Mouse (Mus musculus): ENCODE measurements around the gene Gm45062. TPM values are rescaled to one million over a fixed set of nuclear protein-coding genes. Genes with fewer than 3 reads are reported as not detected.

Gm45062 gene
- total and polyA plus RNA-seq, 3 experiments: 2.7 to 4.1 (median 3.2) TPM

DNA sequence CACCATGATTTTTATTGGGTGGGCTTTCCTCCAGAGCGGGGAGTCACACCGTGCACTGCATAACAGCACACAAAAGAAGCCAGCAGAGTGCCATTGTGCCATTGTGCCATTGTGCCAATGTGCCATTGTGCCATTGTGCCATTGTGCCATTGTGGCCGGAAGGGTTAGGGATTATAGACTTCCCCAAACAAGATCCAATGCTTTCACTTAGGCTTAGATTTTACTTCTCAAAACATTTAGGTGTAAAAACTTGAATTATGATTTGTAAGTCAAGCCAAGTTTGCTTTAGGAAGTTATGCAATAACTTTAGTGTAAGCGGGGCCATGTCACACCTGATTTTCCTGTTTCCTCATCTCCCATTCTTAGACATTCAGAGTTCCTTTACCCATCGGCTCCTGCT is 156.6 kb downstream of the Gm45062 start:
- TF ChIP-seq CHD1 (IDR thresholded peaks at IDR 0.05; ENCODE audit: low read depth, low read length) (no peak), USF1 (IDR thresholded peaks at IDR 0.05; ENCODE audit: low read depth, low read length) (no peak), ELF1 (IDR thresholded peaks at IDR 0.05; ENCODE audit: low read depth, low read length) (no peak), TBP (conservative IDR thresholded peaks at IDR 0.05; ENCODE audit: low read depth, low read length) (no peak), MAZ (IDR thresholded peaks at IDR 0.05; ENCODE audit: low read depth, low read length) (no peak), MAX (IDR thresholded peaks at IDR 0.05; ENCODE audit: low read length) (no peak), ZC3H11A (IDR thresholded peaks at IDR 0.05; ENCODE audit: low read depth, low read length) (no peak), NELFE (IDR thresholded peaks at IDR 0.05; ENCODE audit: low read depth, low read length) (no peak), EP300 (IDR thresholded peaks at IDR 0.05; ENCODE audit: low read length) (no peak), E2F4 (IDR thresholded peaks at IDR 0.05; ENCODE audit: insufficient replicate concordance, low read depth, low read length) (no peak), HCFC1 (IDR thresholded peaks at IDR 0.05; ENCODE audit: low read depth, low read length) (no peak), POLR2A (IDR thresholded peaks at IDR 0.05; ENCODE audit: low read depth, low read length) (no peak), MAFK (IDR thresholded peaks at IDR 0.05; ENCODE audit: insufficient replicate concordance, low read length) (no peak), RAD21 (IDR thresholded peaks at IDR 0.05; ENCODE audit: low read depth, low read length) (no peak), MEF2A (IDR thresholded peaks at IDR 0.05; ENCODE audit: borderline replicate concordance, low read depth, low read length) (no peak), CTCF (conservative IDR thresholded peaks at IDR 0.05 in 1 of 2, IDR thresholded peaks at IDR 0.05 in 1 of 2; ENCODE audit: low read depth in 2 of 2, low read length in 2 of 2) (no peak)
- Histone ChIP-seq H3K4me2 (ENCODE audit: insufficient read depth, low read depth, poor library complexity, severe bottlenecking) (no peak overlapping the region), H3K36me3 (replicated peaks in 1 of 2; ENCODE audit: control insufficient read depth in 1 of 2, insufficient read depth in 1 of 2, low read length in 1 of 2) (no peaks in the 10 kb centered on the region), H3K9me3 (replicated peaks; ENCODE audit: low read length) (no peaks in the 10 kb centered on the region), H3K9ac (ENCODE audit: insufficient read depth, low read depth) (no peak overlapping the region), H3K4me3 (replicated peaks in 1 of 3; ENCODE audit: low read depth in 2 of 3, low read length in 2 of 3, poor library complexity in 1 of 3) (no peak overlapping the region), H3K4me1 (ENCODE audit: control insufficient read depth in 1 of 2, insufficient read depth in 2 of 2) (peaks cover 7 to 33% of the 10 kb centered on the region in 2 experiments; a peak in 2 of 4 replicates), H3K79me2 (replicated peaks; ENCODE audit: control insufficient read depth, extremely low read depth, insufficient read depth, poor library complexity, severe bottlenecking) (0 out of 2 replicates have a peak, but pooled peaks cover 2% of the 10 kb centered on the region), H3K27me3 (replicated peaks) (no peaks in the 10 kb centered on the region), H3K27ac (ENCODE audit: insufficient read depth, low read depth) (no peak overlapping the region)
- no peak for DNase-seq (ENCODE audit: extremely low read depth)
- in situ Hi-C loops (cut with MboI; ENCODE audit: low pct_ligation_motif_present, low pct_unique_long_range_greater_than_20kb, low sequenced_read_pairs) (no loop called here), dilution Hi-C loops (cut with MboI; ENCODE audit: extremely low pct_ligation_motif_present, extremely low pct_unique_long_range_greater_than_20kb, low sequenced_read_pairs) (no loop called here)

DNA sequence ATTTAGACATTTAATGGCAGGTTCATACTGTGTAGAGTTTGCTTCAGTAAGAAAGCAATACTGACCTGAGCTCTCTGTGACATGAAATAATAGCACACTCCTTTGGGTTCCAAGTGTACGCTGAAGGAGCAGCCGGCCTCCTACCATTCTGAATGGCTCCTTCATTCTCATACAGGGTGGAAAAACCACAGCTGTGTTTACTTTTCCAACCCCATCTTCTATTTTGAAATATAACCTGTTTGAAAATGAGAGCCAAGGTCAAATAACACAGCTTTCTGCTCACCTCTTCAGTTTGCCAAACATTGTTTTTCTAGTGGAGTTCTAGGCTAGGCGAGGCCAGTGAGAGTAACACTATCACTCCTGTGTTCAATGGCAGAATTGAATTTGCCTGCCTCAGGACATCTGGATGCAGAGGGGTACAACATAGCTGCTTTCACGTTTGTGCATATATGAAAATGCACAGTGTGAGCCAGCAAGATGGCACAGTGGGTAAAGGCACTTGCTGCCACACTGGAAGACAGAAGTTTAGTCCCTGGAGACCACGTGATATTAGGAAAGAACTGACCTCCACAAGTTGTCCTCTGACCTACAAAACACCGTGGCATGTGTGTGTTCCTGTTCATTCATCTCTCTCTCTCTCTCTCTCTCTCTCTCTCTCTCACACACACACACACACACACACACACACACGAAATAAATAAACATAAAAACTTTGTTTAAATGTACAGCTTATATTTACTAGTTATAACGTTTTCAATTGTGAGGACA is 157.7 kb downstream of the Gm45062 start:
- no peak for DNase-seq (ENCODE audit: extremely low read depth)
- H3K9me3 ChIP-seq (replicated peaks; ENCODE audit: low read length): no peaks in the 10 kb centered on the region
- no peaks in the 10 kb centered on the region for H3K36me3 ChIP-seq (replicated peaks in 1 of 2; ENCODE audit: control insufficient read depth in 1 of 2, insufficient read depth in 1 of 2, low read length in 1 of 2)
- H3K27me3 ChIP-seq (replicated peaks): no peaks in the 10 kb centered on the region
- dilution Hi-C loops (cut with MboI; ENCODE audit: extremely low pct_ligation_motif_present, extremely low pct_unique_long_range_greater_than_20kb, low sequenced_read_pairs): no loop called here
- TF ChIP-seq POLR2AphosphoS2 (IDR thresholded peaks at IDR 0.05; ENCODE audit: low read depth, low read length) (no peak), UBTF (IDR thresholded peaks at IDR 0.05; ENCODE audit: low read depth, low read length) (no peak)
- no peak overlapping the region for H3K4me2 ChIP-seq (ENCODE audit: insufficient read depth, low read depth, poor library complexity, severe bottlenecking)
- no peak overlapping the region for H3K27ac ChIP-seq (ENCODE audit: insufficient read depth, low read depth)
- peaks cover 9 to 45% of the 10 kb centered on the region in 2 experiments; a peak in 2 of 4 replicates for H3K4me1 ChIP-seq (ENCODE audit: control insufficient read depth in 1 of 2, insufficient read depth in 2 of 2)
- 0 out of 2 replicates have a peak, but pooled peaks cover under 1% of the 10 kb centered on the region for H3K79me2 ChIP-seq (replicated peaks; ENCODE audit: control insufficient read depth, extremely low read depth, insufficient read depth, poor library complexity, severe bottlenecking)
- no peak overlapping the region for H3K4me3 ChIP-seq (replicated peaks in 1 of 3; ENCODE audit: low read depth in 2 of 3, low read length in 2 of 3, poor library complexity in 1 of 3)
- in situ Hi-C loops (cut with MboI; ENCODE audit: low pct_ligation_motif_present, low pct_unique_long_range_greater_than_20kb, low sequenced_read_pairs): no loop called here
- H3K9ac ChIP-seq (ENCODE audit: insufficient read depth, low read depth): no peak overlapping the region
